16 mouse cellular contexts compared by ENCODE assay signal in the genomic region with DNA sequence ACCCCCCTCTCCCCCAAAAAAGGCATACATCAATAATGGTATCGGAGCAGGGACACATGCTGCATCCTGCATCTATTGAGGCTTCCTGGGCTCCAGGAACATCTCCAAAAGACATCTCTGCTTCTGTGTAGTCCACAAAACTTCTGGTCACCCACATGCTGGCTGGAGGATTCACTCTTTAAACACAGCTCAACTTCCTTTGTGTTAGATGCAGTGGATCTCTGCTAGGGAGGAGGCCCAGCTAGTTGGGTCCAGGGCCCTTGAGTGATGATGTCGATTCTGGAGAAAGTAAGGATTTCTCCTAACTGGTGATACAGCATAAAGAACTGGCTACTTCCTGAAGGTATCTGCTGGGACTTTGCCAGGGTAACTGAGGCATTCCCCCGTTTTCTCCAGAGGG.
"Had no signal": no experiment of that assay in that cellular context is flagged by ENCODE, and none has a peak within 500 bp of the region (broad histone marks: within the 10 kb centered on the region; RNA-seq: fewer than 3 reads in every experiment).

No protein-coding gene starts in this region.

- H3K4me1 ChIP-seq: neural tube, embryonic 12.5 days; stomach, embryonic 15.5 days had no signal

- DNase-seq: retina, postnatal 1 day; right cerebral cortex, adult 18-20 months; right cerebral cortex, postnatal 14 days; right cerebral cortex, postnatal 25 days; right cerebral cortex, postnatal 4 days; spleen, adult 18-20 months; thymus, adult 18-20 months; thymus, adult 2 months; thymus, postnatal 14 days; thymus, postnatal 25 days; thymus, postnatal 36 days; thymus, postnatal 4 days had no signal

- H3K9ac ChIP-seq: neural tube, embryonic 12.5 days; neural tube, embryonic 15.5 days; stomach, embryonic 15.5 days had no signal

- H3K4me3 ChIP-seq: neural tube, embryonic 12.5 days; neural tube, embryonic 15.5 days; stomach, embryonic 15.5 days had no signal

- H3K4me2 ChIP-seq: neural tube, embryonic 12.5 days; neural tube, embryonic 15.5 days; stomach, embryonic 15.5 days had no signal

- H3K27ac ChIP-seq: neural tube, embryonic 12.5 days; stomach, embryonic 15.5 days; stomach, postnatal 0 days had no signal

- H3K27me3 ChIP-seq: neural tube, embryonic 12.5 days; neural tube, embryonic 15.5 days; stomach, embryonic 15.5 days had no signal

- H3K9me3 ChIP-seq: neural tube, embryonic 12.5 days; neural tube, embryonic 15.5 days; stomach, embryonic 15.5 days had no signal

- H3K36me3 ChIP-seq: neural tube, embryonic 12.5 days; neural tube, embryonic 15.5 days; stomach, embryonic 15.5 days had no signal
